Mouse (Mus musculus): ENCODE data around the gene H2-T23.
"Not testable (repeated sequence)": the region's sequence is repeated elsewhere in the genome, so short reads cannot be mapped to it uniquely, and the experiment has no call there.

Gene H2-T23

GRCm38 (mm10) chr17:36022922-36023321, 9.7 kb downstream of the H2-T23 start:
- DNase-seq: no peak

GRCm38 (mm10) chr17:36022098-36022497, 10.6 kb downstream of the H2-T23 start:
- no peak for DNase-seq

GRCm38 (mm10) chr17:36021309-36021708, 11.3 kb downstream of the H2-T23 start:
- DNase-seq: no peak

GRCm38 (mm10) chr17:36020191-36021073, 12.2 kb downstream of the H2-T23 start, which contains the start of gene H2-T24:
H2-T24 (minus strand) TSS chr17:36020560.
- DNase-seq: peak; percentile 87 to 89

GRCm38 (mm10) chr17:36019519-36019918, 13.1 kb downstream of the H2-T23 start:
- no peak for DNase-seq

- DNase-seq: peak; percentile 54 to 78
These were observed 13.7 kb downstream of the H2-T23 start for GRCm38 (mm10) chr17:36018979-36019378.

GRCm38 (mm10) chr17:36017046-36017445, 15.6 kb downstream of the H2-T23 start:
- no peak for DNase-seq

GRCm38 (mm10) chr17:36014977-36015376, 17.7 kb downstream of the H2-T23 start:
- no peak for DNase-seq

GRCm38 (mm10) chr17:36004409-36004808, 28.2 kb downstream of the H2-T23 start:
- not testable (repeated sequence) for DNase-seq

- no peak for DNase-seq
These were observed 29.3 kb downstream of the H2-T23 start for GRCm38 (mm10) chr17:36003331-36003730.

GRCm38 (mm10) chr17:36001966-36002365, 30.7 kb downstream of the H2-T23 start:
- no peak for DNase-seq

- no peak for DNase-seq
These were observed 31.3 kb downstream of the H2-T23 start for GRCm38 (mm10) chr17:36001121-36001897.

- no peak for DNase-seq
These were observed 32.3 kb downstream of the H2-T23 start for GRCm38 (mm10) chr17:36000349-36000748.

GRCm38 (mm10) chr17:35999356-35999755, 33.3 kb downstream of the H2-T23 start:
- no peak for DNase-seq

GRCm38 (mm10) chr17:35998545-35999305, 33.9 kb downstream of the H2-T23 start:
- DNase-seq: no peak

GRCm38 (mm10) chr17:35997713-35998510, 34.7 kb downstream of the H2-T23 start:
- DNase-seq: peak; percentile 44 to 65

GRCm38 (mm10) chr17:35996949-35997348, 35.7 kb downstream of the H2-T23 start:
- DNase-seq: peak; percentile 95 to 99

GRCm38 (mm10) chr17:35994879-35995240, 37.8 kb downstream of the H2-T23 start:
- no peak for DNase-seq

GRCm38 (mm10) chr17:35994175-35994878, 38.3 kb downstream of the H2-T23 start:
- DNase-seq: peak; percentile 87 to 91

- DNase-seq: peak; percentile 78 to 82
These were observed 39.0 kb downstream of the H2-T23 start for GRCm38 (mm10) chr17:35993675-35994074.

GRCm38 (mm10) chr17:35991781-35992180, 40.9 kb downstream of the H2-T23 start:
- DNase-seq: peak in 1 of 2 experiments; percentile 32

Measured in kidney, postnatal 25 days (tissue).